Mouse (Mus musculus): ENCODE results near the gene Pitx3.
A peak's percentile ranks its signal among the peaks of the same experiment; 100 is the strongest.
"Not testable (repeated sequence)": the region's sequence is repeated elsewhere in the genome, so short reads cannot be mapped to it uniquely, and the experiment has no call there.

The Pitx3 gene

DNA sequence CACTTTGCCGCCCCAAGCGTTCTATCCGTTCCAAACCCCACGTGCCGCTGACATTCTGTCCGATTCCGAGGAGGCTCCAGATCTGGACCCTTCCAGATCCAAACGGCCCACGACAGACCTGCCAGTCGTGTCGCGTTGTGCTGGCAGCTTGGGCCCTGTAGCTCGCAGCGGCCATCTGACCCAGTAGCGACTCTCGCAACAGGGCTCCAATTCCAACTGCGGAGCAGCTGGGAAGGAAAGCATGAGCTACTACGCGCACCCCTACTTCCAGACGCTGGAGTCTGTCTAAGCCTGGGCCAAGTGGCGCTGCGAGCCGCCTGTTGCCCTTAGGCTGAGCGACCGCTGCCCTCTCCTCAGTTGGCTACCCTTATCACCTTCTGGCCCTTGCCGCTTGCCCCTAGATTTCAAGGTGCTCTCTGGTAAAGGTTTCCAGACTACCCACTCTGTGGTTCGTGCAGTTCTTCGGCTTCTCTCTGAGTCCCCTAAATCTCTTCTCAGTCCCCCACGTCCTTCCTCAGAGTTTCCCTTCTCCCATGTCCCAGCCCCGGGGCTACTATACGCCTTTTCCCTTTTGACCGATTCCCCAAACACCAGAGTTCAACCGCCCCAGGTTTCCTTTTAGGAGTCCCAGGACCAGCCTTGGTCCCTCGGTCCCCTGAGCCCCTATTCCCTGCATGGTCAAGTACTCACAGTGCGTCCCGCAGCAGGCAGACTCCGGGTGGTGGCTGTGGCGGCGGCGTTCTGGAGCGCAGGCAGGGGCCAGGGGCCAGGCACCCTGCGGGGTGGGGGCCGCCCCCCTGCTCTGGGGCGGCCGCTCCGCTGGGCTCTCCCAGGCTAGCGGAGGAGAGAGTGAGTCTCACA is at the start of gene Pitx3:
Pitx3 (minus strand) TSS at position 816 of the 861 bp plus-strand sequence.
- peak in 1 of 2 experiments; percentile 48 for DNase-seq

DNA sequence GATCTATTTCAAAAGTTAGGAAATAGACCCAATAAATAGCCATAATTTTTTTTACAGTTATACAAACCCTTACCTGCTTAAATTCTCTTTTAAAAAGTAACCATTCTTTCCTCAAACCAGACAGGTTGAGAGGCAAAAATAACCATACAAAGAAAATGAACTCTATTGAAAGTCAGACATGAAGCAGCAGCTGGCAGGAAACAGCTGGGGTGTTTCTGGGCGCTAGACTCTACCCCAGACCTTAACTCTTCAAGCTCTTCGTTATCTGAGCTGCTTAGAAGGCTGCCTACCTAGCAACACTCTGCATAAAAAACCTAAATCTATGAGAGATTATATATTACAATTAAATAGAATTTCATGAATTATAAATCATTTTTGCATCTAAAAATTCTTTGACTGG is 39.1 kb upstream of the Pitx3 start:
- DNase-seq: no peak

DNA sequence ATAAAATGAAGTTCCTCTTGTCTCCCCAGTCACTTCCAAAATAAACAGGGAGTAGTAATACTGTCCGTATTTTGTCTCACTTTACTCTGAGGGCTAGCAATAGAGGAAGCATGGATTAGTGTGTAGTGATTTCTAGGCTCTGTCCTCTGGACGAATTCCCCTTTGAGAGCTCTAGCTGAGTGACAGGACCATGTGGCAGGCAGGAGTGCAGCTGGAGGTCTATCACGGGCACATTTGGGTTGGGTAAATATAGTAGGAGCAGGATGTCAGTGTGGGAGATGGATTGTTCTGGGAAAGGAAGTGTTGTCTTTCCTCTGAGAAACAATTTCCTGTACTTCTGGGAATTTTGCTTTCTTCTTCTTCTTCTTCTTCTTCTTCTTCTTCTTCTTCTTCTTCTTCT is 38.5 kb upstream of the Pitx3 start:
- peak in 1 of 2 experiments; percentile 8 for DNase-seq

DNA sequence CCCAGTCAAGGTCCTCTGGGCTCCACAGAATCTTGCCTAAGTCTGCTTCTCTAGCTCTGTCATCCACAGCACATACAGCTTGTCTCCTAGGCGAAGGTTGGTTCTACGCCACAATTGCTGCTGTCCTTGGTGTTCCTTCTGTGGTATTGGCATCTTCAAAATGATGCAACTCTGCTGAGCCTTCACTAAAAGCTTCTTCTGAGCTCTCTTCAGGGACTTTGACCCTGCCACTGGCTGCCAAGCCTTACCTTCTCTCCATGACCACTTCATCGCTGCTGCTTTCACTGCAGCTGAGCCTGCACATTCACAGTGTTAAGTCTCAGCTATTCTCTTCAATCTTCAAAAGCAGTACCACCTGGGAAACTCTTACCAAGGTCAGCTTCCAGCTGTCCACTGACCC is 34.1 kb upstream of the Pitx3 start:
- peak; percentile 79 to 80 for DNase-seq

DNA sequence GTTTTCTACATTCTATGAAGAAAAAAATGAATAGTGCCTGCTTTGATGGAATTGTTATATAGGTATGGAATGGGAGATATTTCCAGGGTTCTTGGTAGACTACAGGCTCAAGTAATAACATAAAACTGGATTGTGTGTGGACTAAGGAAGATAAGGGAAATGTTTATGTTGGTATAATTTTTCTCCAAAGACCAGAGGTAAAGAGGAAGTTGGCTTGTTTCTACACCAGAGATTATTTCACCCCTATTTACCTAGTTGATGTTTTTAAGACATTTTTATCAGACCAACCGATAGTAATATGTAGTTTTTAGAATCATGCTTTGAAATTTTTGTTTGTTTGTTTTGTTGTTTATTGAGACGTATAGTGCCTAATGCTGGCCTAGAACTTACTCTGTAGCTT is 32.1 kb upstream of the Pitx3 start:
- no peak for DNase-seq

DNA sequence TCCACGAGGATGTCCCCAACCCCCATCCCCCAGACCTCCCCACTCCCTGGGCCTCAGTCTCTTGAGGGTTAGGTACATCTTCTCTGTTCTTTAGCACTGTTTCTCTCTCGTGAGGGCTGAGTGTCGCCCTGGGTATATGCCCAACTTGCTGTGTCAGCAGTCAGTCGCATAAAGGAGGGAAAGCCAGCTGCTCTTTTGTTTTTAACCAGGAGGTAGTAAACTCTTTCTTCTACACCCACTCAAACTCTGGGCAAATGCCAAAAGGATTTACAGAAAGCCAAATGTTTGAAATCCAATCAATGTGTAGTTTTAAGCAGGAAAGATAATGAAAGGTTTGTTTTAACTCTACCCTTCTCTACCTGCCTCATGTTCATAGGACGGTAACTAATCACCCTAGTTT is 28.9 kb upstream of the Pitx3 start:
- DNase-seq: no peak

DNA sequence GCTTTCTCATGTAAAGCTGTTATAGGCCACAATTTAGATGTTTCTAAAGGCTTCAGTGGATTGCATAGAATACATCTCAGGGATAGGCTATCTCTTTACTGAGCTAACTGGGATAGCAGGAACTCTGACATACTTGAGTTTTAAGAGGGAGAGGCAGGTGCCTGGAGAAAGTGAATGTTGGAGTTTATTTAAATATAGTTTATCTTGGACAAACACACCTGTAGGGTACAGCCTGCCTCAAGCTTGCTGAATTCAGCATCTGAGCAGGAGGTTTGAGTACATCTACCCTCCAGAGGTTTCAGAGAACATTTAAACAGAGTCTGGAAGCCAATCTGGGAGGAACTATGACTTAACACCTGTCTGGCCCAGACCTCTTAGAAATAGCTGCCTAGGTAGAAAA is 27.0 kb upstream of the Pitx3 start:
- DNase-seq: no peak

DNA sequence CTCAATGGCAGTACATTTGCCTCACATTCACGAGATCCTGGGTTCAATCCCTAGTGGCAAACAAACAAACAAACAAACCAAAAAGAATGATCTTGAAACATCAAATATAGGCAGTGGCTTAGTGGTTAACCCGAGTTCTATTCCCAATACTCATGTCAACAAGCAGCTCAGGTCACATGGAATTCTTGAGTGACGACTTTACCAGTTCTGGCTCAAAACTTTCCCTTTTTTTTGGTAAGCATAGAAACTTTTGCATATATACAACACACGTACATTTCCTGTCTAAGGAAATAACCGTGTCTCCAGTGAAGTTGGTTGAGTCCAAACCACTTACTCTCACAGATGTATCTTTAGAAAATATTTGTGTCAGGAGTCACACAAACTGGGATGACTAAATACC is 24.4 kb upstream of the Pitx3 start:
- no peak for DNase-seq

DNA sequence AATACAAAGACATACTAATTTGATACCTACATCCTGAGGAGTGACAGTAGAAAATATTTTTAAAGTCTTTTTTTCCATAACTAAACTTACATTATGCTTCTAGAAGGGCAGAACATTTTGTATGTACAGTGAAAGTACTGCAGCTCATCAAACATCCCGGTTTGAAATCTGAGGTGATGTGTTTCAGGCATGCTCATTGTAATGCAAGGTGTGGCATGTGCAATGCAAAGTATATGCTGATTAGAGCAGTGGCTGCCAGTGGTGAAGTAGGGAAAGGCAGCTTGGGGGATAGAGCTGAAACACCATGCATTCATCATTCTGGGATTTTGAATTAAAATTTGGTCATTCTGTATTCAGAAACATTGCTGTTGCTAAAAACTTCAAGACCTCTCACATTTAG is 21.8 kb upstream of the Pitx3 start:
- DNase-seq: no peak

DNA sequence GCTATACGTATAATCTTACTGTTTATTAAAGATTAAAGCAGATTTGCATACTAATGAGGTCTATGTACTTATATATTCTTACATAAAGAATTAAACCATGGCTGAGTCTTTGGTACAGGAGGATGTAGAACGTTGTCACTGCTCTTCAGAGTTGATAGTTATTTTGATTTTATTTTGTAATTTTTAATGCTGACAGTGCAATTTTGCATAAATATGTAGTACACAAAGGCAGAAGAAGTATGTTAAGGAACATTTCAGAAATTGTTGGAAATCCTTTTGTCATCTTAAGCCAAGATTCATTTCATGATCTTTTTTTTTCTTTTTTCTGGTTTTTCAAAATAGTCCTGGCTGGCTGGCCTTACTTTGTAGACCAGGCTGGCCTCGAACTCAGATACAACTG is 21.3 kb upstream of the Pitx3 start:
- no peak for DNase-seq

DNA sequence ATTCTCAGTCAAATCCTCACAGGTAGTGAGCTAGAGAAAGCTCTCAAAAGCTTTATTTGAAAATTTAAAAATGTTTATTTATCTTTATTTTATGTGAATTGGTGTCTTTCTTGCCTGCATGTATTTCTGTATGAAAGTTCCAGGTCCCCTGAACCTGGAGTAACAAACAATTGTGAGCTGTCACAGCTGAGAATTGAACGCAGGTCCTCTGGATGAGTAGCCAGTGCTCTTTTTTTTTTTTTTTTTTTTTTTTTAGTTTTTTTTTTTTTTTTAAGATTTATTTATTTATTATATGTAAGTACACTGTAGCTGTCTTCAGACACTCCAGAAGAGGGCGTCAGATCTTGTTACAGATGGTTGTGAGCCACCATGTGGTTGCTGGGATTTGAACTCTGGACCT is 19.0 kb upstream of the Pitx3 start:
- not testable (repeated sequence) for DNase-seq

DNA sequence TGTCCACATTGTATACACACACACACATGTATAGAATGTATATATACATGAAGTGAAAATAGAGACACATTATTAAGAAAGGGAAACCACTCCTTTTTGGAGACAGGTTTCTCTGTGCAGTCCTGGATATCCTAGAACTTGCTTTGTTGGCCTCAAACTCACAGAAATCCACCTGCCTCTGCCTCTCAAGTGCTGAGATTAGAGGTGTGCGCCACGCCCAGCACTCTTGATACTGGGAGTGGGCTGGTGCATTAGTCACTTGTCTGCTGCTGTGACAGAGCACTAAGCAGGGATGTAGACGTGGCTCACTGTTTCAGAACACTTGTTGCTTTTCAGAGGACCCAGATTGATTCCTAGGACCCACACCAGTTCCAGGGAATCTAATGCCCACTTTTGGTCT is 17.8 kb upstream of the Pitx3 start:
- no peak for DNase-seq

DNA sequence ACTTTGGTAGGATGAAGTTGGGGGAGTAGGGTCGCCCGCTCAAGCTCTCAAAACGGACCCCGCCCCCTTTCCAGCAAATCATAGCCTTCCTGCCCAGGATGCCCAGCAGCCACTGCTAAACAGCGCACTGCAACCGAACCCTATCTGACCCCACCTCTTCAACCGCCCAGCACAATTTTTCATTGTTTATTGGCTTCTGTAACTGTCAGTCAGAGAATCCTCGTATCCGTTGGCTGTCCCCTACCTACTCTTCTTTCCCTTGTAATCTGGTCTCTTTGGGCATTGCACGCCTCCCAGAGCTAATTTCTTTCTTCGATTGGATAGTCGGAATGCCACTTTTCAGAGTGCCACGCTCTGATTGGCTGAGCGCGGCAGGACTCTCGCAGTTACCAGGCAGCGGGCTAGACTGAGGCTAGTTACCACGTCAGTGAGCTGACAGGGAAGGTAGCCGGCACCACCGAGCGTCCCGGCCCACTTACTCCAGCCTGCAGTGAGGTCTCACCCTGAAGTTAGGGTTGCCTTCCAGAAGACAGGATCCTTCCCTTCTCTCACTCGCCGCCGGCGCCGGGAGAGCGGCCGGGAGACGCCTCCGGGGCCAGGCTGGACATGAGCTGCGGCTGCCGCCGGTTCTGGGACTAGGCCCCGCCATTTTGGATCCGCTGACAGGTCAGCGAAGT is 4.1 kb upstream of the Pitx3 start, which contains the start of gene Gbf1:
Gbf1 (plus strand) TSS at position 383 of the 677 bp plus-strand sequence.
- peak; percentile 93 to 98 for DNase-seq

DNA sequence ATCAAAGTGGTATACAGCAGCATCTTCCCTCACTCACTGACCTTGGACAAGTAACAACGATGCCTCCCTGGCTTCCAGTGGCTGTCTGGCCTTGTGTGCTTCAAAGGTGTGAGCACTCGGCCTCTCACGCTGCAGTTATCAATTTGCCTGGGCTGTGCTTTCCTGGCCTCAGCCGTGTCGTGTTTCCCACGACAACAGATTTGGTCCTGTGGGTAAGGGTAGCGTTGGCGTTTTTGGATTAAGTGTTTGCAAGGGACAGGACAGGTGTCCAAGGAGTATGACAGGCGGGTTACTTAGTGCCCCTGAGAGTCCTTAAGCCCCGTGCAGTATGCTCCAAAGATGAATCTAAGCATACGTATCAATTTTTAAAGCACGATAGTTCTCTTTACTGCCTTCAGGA is 965 bp upstream of the Pitx3 start:
- DNase-seq: no peak

DNA sequence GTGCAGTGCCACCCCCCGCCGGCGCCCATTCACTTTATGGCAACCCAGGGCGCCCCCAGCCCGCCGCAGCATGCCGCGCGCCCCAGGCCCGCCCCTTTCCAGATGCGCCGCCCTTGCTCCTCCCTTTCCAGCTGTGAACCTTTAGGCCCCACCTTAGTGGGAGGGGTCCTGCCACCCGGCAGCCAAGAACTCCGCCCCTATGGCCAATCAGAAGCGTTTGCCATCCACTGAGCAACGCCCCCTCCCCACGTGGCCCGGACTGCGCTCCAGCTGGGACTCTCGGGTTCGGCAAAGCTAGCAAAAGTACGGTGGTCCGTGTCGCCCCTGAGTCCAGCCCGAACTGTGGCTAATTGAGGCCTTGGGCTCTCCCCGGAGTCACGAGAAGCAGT is 240 bp upstream of the Pitx3 start:
- DNase-seq: peak; percentile 90 to 93

DNA sequence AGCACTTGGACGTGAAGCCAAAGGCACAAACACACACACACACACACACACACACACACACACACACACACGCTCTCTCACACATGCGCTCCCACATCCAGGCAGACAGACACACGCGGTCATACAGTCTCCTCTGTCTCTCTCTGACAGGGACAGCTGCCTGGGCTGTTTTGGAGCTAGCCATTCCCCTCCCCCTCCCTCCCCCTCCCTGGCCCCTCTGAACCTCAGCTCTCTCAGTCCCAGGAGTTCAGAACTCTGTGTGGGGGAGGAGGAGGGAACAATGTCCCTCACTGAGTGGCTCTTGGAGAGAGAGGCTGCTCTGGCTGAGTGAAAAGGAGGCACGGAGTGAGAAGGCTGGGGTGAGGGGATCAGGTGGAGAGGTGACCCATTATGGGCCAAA is 7.0 kb downstream of the Pitx3 start:
- no peak for DNase-seq

DNA sequence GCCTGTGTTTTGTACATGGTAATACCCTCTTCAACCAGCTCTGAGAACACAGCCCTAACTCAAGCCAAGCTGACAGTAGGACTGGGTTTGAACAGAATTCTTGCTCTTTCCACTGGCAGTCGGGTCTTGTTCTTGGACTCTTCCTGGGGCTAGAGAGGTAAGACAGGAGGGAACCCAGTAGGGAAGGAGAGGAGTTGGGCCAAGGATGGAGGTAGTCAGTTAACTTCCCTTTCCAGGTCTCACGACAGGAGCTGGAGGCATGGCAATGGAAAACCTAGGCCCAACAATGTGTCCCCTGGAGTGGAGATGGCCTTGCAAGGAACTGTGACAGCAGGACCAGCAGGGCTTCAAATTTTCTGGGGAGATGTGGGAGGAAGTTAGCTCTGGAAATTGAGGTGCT is 7.8 kb downstream of the Pitx3 start:
- no peak for DNase-seq

DNA sequence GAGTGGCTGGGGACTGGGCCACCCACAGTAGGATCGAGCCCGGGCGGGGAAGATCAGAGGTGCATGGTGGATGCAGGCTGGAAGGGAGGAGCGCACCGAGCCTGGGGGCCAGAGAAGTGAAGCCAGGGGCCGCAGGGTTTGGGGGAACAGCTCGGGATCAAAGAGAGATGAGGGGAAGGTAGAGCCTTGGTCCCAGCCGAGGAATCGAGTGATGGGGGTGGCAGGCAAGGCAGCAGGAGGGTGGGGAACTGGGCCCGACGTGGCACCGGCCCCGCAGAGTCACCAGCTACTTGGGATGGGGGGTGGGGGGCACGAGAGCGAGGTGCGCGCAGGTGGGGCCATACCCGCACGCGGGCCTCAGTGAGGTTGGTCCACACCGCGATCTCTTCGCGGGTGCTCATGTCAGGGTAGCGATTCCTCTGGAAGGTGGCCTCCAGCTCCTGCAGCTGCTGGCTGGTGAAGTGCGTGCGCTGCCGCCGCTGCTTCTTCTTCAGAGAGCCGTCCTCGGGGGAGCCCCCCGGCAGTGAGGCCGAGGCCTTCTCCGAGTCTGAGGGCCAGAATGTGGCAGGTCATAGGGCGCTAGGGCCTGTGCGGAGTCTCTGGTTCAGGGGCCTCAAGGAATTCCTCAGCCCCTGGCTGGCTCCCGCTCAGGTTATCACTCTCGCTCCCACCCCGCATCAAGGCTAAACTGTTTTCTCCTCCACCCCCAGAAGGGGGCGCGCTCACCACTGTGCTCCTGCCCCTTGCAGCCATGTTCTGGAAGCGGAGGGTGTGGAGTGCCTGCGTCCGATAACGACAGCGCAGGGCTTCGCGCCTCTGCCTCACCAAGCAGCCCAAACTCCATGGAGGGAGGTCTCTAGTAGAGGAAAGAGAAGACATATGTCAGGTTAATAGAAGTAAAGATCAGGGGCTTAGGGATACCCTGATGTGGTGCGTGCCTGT is 11.2 kb downstream of the Pitx3 start:
- DNase-seq: peak; percentile 55 to 87

DNA sequence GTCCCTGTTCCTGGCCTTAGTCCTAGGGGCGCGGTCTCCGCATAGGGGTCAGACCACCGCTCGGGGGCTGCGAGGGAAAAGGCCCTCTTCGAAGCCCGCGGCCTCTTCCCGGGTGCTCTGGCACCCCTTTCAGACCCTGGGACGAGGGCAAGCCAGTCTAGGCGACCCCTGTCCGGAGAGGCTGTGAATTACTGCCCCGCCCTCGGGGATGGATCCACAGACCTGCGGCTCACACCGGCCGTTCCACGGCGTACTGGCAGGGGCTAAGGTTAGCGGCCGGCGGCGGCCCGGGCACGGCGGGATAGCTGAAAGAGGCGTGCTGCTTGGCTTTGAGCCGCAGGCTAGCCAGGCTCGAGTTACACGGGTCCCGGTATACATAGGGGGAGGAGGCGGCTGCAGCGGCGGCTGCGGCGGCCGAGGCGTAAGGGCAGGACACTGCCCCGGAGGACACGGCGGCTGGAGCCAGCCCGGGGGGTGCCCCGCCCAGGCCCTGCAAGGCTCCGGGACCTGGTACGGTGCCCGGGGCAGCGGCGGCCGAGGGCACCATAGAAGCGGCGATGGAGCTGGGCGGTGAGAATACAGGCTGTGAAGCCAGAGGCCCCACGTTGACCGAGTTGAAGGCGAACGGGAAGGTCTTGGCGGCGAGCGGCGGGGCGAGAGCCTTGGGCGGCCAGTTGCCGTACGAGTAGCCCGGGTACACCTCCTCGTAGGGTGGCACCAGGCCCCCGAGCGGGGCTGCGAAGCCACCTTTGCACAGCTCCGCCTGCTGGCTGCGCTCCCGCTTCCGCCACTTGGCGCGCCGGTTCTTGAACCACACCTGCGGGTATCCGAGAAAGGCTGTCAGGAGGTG is 12.1 kb downstream of the Pitx3 start:
- DNase-seq: peak; percentile 69 to 86

DNA sequence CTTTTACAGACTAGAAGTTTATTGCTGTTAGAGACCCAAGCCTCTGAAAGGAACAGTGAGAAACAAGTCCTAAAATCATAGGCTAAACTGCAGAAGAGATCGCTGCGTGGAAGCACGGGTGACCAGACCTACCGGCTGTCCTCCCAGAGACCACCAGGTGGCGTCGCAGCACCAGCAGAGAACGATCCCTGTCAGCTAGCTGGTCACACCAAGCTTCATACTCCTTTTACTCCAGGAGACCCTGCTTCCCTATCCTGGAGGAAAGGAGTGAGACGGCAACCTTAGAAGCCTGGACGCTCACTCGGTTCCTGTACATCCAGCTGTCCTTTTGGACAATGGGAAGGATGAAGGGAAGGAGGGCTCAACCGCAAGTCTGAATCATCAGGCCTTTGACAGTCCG is 12.8 kb downstream of the Pitx3 start:
- DNase-seq: peak; percentile 90 to 97

DNA sequence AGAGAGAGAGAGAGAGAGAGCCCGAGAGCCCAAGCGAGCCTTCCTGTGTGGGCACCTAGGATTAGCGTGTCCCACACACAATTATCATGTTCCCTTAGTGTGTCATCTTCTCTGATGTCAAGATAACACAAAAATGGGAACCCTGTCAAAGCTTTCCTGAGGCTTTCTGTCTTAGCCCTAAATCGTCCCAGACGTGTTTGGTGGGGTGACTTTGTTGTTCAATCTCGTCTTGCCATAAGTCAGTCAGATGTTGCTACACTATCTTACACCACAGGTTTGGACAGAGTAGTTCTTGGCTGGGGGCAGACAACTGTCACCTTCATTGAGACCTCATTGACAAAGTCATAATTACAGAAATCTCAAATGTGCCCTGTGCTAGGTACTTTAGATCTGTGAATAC is 15.5 kb downstream of the Pitx3 start:
- no peak for DNase-seq

Data from kidney, postnatal 36 days (tissue).